Mouse (Mus musculus) spleen, adult 2 months (tissue): ENCODE data around the gene Vmn1r52. TPM values are rescaled to one million over a fixed set of nuclear protein-coding genes. Genes with fewer than 3 reads are reported as not detected.
"Not testable (repeated sequence)": the region's sequence is repeated elsewhere in the genome, so short reads cannot be mapped to it uniquely, and the experiment has no call there.

Experiments used
- DNase-seq, 2 experiments: peaks; one replicate each; pipeline versions ENCODE4 v3.0.0 to v3.0.0-alpha.2; 2012 to 2021; ENCODE audit warnings: low spot score in 2 of 2, low read depth in 1 of 2
- H3K27ac ChIP-seq: fragments of 200-500 bp; 2 replicates; pipeline ENCODE4 v1.5.1; 2012; ENCODE audit warnings: low read length, inconsistent platforms; ENCODE audit not compliant: insufficient read depth
- H3K27me3 ChIP-seq: fragments of 200-500 bp; 2 replicates; pipeline ENCODE4 v1.6.1; 2012; ENCODE audit warnings: mild to moderate bottlenecking, moderate library complexity, low read length, inconsistent platforms; ENCODE audit not compliant: control insufficient read depth, insufficient read depth
- H3K36me3 ChIP-seq: fragments of 200-500 bp; 2 replicates; pipeline ENCODE4 v1.6.1; 2012; ENCODE audit warnings: mild to moderate bottlenecking, low read length, inconsistent platforms; ENCODE audit not compliant: control insufficient read depth, insufficient read depth
- H3K4me1 ChIP-seq: fragments of 200-500 bp; 2 replicates; pipeline ENCODE4 v1.6.1; 2011; ENCODE audit warnings: inconsistent platforms; ENCODE audit not compliant: control insufficient read depth, insufficient read depth, insufficient read length
- H3K4me3 ChIP-seq: fragments of 200-500 bp; 2 replicates; pipeline ENCODE4 v1.5.1; 2011; ENCODE audit warnings: mild to moderate bottlenecking, inconsistent platforms; ENCODE audit not compliant: insufficient read depth, insufficient read length; ENCODE audit errors: extremely low read depth
- CTCF ChIP-seq: fragments of 200-500 bp; IDR thresholded peaks from 2 replicates; pipeline ENCODE4 v1.5.1; 2011; ENCODE audit warnings: mild to moderate bottlenecking, inconsistent platforms; ENCODE audit not compliant: insufficient read depth, insufficient read length, insufficient replicate concordance; ENCODE audit errors: extremely low read depth
- POLR2A ChIP-seq: fragments of 200-500 bp; IDR thresholded peaks from 2 replicates; pipeline ENCODE4 v1.6.1; 2011; ENCODE audit warnings: low read depth, low read length, inconsistent platforms
- WGBS: fragments of 180-500 bp; shearing (Covaris S2); methylation state at CpG from one replicate; pipeline ENCODE4 v1.1.7; 2018; 5-methylcytosine and 5-hydroxymethylcytosine counted together
- polyA plus RNA-seq: library from polyadenylated mRNA; depleted of rRNA; stranded (reverse); fragments of >200 nt; gene quantifications from 2 replicates; pipeline ENCODE4 v1.2.3, GENCODE M21; 2012; rRNA removed

Gene Vmn1r52
- not detected in 2 replicates for polyA plus RNA-seq

DNA sequence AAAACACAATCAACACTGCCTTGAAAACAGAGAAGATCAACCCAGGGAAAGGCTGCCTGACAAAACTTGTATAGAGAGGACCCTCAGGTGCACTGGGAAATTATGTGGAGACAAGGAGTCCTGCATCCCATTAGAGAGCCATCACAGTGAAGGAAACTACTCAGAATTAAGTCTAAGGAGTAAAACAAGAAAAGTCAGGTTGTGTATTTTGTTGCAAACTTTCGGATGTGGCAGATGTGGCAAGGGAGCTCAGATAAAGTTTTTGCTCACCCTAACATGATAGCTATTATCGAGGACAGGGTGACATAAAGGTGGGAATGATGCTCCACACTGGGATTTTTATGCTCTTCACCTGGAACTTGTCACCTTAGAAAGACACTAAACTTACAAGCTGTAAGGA, at the start of gene Vmn1r52:
TSS of gene Vmn1r52 (plus strand) at position 301 of the 400 bp plus-strand sequence.
- WGBS = 68% methylated on average over 2 of the region's 2 CpGs
- H3K4me1 ChIP-seq = no peaks in the 10 kb centered on the region
- TF ChIP-seq CTCF (no peak), POLR2A (no peak)

DNA sequence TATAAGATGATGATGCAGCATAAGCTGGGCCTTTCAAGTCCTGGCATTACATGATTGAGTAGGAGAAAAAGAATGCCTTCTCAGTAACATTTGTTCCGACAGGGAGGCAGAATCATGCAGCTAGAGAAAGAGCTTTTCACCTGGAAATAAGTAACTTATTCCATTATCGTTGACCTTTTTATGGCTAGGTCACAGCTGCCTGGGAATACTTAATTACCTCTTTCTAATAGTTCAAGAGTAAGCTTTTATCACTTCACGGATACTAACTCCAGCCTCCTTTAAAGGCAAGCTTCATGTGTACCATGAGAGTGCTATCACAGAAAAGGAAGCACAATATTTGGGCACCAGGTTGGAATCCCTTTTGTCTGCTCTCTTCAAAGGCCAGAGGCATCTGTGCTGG, 14.5 kb upstream of the Vmn1r52 start:
- TF ChIP-seq POLR2A (no peak), CTCF (no peak)
- no peak overlapping the region for H3K27ac ChIP-seq

More for the DNA sequence above, at the start of gene Vmn1r52:
- no peak for DNase-seq
- Histone ChIP-seq H3K36me3 (no peaks in the 10 kb centered on the region), H3K27ac (no peak within 1 kb of the TSS), H3K27me3 (no peaks in the 10 kb centered on the region), H3K4me3 (no peak within 1 kb of the TSS)

DNA sequence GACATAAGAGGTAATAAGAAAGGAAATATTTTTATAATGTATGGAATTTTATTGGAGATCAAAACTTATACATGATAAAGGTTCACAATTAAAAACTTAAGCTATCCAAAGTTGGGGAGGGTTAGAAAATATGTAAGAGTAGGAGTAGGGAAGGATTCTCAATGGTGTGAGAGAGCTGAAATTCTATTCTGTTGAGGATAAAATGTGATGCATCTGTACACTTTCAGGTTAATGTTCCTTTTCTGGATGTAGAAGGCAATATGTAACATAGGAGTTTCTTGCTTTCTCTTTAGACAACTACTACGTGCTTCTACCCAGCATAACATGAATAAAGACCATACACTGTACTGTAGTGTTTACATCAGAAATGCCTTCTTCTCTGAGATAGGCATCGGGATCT, 27.9 kb downstream of the Vmn1r52 start, which contains the start of gene V1ra8:
TSS of gene V1ra8 (plus strand) at position 301 of the 400 bp plus-strand sequence.
- H3K36me3 ChIP-seq, H3K4me1 ChIP-seq, H3K4me3 ChIP-seq, H3K27me3 ChIP-seq, H3K27ac ChIP-seq, DNase-seq: not testable (repeated sequence)
- 79% methylated on average over 2 of the region's 2 CpGs for WGBS

More for the DNA sequence above, 14.5 kb upstream of the Vmn1r52 start:
- Histone ChIP-seq H3K4me1 (no peaks in the 10 kb centered on the region), H3K27me3 (no peaks in the 10 kb centered on the region), H3K36me3 (no peaks in the 10 kb centered on the region), H3K4me3 (no peak overlapping the region)
- DNase-seq = no peak
- WGBS = 83% methylated on average over 3 of the region's 3 CpGs

DNA sequence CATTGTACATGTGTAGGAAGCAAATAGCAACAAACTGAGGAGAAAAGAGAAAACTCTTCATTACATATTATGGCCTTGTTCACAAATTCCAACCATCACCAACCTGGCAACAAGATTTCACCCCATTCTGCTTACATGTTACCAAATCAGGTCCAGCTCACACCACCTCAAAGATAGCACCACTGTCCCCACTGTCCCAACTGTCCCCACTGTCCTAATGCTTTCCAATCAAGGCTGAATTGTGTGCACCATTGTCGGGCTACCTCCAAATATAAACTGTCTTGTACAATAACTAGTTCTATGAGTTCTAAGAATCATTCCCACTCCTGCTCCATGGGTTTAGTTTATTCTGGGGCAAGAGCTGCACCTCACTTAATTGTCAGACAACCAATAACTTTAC, 49.7 kb downstream of the Vmn1r52 start, which contains the start of gene Vmn1r53:
TSS of gene Vmn1r53 (minus strand) at position 101 of the 400 bp plus-strand sequence.
- Histone ChIP-seq H3K27ac (no peak within 1 kb of the TSS), H3K36me3 (no peaks in the 10 kb centered on the region), H3K4me1 (no peaks in the 10 kb centered on the region), H3K4me3 (no peak within 1 kb of the TSS), H3K27me3 (no peaks in the 10 kb centered on the region)
- 88% methylated on average over 1 of the region's 1 CpGs for WGBS
- DNase-seq = no peak
- TF ChIP-seq CTCF (no peak), POLR2A (no peak)

Other genes with a start within 250 kb of the Vmn1r52 start
- gene Vmn1r45, start 234.2 kb upstream of the Vmn1r52 start, polyA plus RNA-seq = not detected in 2 replicates
- gene Vmn1r46, start 205.5 kb upstream of the Vmn1r52 start, polyA plus RNA-seq = not detected in 2 replicates
- not detected in 2 replicates for gene Vmn1r47, start 158.7 kb upstream of the Vmn1r52 start, polyA plus RNA-seq
- gene Vmn1r48, start 138.0 kb upstream of the Vmn1r52 start, polyA plus RNA-seq = not detected in 2 replicates
- gene Vmn1r49, start 96.3 kb upstream of the Vmn1r52 start, polyA plus RNA-seq = not detected in 2 replicates
- not detected in 2 replicates for gene Vmn1r50, start 73.4 kb upstream of the Vmn1r52 start, polyA plus RNA-seq
- gene Vmn1r51, start 52.2 kb upstream of the Vmn1r52 start, polyA plus RNA-seq = not detected in 2 replicates
- not detected in 2 replicates for gene V1ra8, start 28.0 kb downstream of the Vmn1r52 start, polyA plus RNA-seq
- not detected in 2 replicates for gene Vmn1r53, start 49.6 kb downstream of the Vmn1r52 start, polyA plus RNA-seq
- not detected in 2 replicates for gene Vmn1r54, start 71.5 kb downstream of the Vmn1r52 start, polyA plus RNA-seq
- gene BC048671, start 126.4 kb downstream of the Vmn1r52 start, polyA plus RNA-seq = not detected in 2 replicates
- gene Chst13, start 150.4 kb downstream of the Vmn1r52 start, polyA plus RNA-seq = 1.1 and 1.4 TPM in 2 replicates
- 0.02 TPM in 2 replicates for gene Uroc1, start 158.5 kb downstream of the Vmn1r52 start, polyA plus RNA-seq
- gene Zxdc, start 194.7 kb downstream of the Vmn1r52 start, polyA plus RNA-seq = 15.6 and 24.6 TPM in 2 replicates